Mouse (Mus musculus): ENCODE measurements at regions not wholly inside any gene's neighbourhood (a gene's known extent, or its start where the extent isn't known, plus 50 kb on each side); places are given as distances from the start of the nearest gene placed in this dataset.

DNA sequence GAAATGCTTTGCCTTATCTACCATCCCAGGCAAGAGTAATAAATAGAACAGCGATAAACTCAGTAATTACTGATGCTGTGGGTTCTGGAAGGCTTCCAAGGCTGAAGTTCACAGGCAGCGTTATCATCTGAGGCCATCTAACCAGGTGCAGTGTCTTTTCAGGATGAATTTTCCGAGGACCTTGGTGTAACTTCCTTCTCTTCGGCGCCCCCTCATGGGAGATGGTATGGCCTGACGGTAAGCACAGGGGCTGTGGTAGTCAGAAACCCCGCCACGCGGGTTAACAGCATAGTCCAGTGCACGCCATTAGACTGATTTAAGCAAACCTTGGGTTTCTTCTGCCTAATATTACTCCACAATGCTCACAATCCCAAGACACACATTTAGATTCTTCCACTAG lies 140.5 kb upstream of the Ddx18 start:
- WGBS, result 51% methylated on average over 10 of the region's 10 CpGs
- Histone ChIP-seq H3K27me3 (ENCODE audit: control insufficient read depth, insufficient read depth, low read length) (no peaks in the 10 kb centered on the region), H3K4me1 (ENCODE audit: control insufficient read depth, insufficient read depth) (no peaks in the 10 kb centered on the region), H3K36me3 (replicated peaks; ENCODE audit: control insufficient read depth, insufficient read depth, low read length) (no peaks in the 10 kb centered on the region), H3K9ac (replicated peaks; ENCODE audit: low read depth, low read length) (no peak overlapping the region), H3K27ac (ENCODE audit: low read depth) (no peak overlapping the region), H3K4me2 (ENCODE audit: low read depth, low read length) (no peak overlapping the region), H3K4me3 (ENCODE audit: low read depth, low read length) (no peak overlapping the region), H3K9me3 (replicated peaks; ENCODE audit: control insufficient read depth, low read length) (0 out of 2 replicates have a peak, but pooled peaks cover 1% of the 10 kb centered on the region)
- DNase-seq (ENCODE audit: low spot score) (no peak), ATAC-seq (ENCODE audit: insufficient read depth, low read depth) (no peak)
- TF ChIP-seq EP300 (IDR thresholded peaks at IDR 0.05; ENCODE audit: low read depth) (no peak), CTCF (IDR thresholded peaks at IDR 0.05; ENCODE audit: low read depth) (no peak)

DNA sequence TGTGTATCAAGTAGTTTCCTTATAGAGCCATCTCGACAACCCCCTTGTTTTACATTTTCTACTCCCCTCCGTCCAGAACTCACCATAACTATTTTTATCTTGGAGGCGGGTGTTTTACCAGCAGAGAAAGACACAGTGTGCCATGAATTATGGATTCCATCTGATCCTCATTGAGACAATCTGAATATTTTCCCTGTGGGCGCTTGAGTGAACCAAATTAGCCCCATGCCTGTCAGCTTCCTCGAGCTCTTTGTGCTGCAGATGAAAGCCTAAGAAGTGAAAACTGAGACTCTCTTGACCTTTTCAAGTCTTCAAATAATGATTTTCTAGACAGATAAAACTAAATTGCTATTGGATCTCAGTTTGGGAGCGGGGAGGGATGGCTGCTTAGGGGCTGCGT lies 134.0 kb upstream of the Ddx18 start:
- DNase-seq (ENCODE audit: low spot score), result no peak
- H3K36me3 ChIP-seq (replicated peaks; ENCODE audit: control insufficient read depth, insufficient read depth, low read length), result no peaks in the 10 kb centered on the region
- no peak for ATAC-seq (ENCODE audit: insufficient read depth, low read depth)

GRCm38 (mm10) chr1:121653901-121654300 lies 86.1 kb upstream of the Ddx18 start:
- H3K36me3 ChIP-seq (replicated peaks; ENCODE audit: control insufficient read depth, insufficient read depth, low read length), result no peaks in the 10 kb centered on the region
- DNase-seq (ENCODE audit: low spot score) (no peak), ATAC-seq (ENCODE audit: insufficient read depth, low read depth) (no peak)
- no peak overlapping the region for H3K9ac ChIP-seq (replicated peaks; ENCODE audit: low read depth, low read length)
- no peaks in the 10 kb centered on the region for H3K9me3 ChIP-seq (replicated peaks; ENCODE audit: control insufficient read depth, low read length)
- H3K4me2 ChIP-seq (ENCODE audit: low read depth, low read length), result no peak overlapping the region
- WGBS, result 61% methylated on average over 1 of the region's 1 CpGs
- H3K4me3 ChIP-seq (ENCODE audit: low read depth, low read length), result no peak overlapping the region
- TF ChIP-seq EP300 (IDR thresholded peaks at IDR 0.05; ENCODE audit: low read depth) (no peak), CTCF (IDR thresholded peaks at IDR 0.05; ENCODE audit: low read depth) (no peak)
- H3K27ac ChIP-seq (ENCODE audit: low read depth), result no peak overlapping the region
- H3K4me1 ChIP-seq (ENCODE audit: control insufficient read depth, insufficient read depth), result no peaks in the 10 kb centered on the region
- no peaks in the 10 kb centered on the region for H3K27me3 ChIP-seq (ENCODE audit: control insufficient read depth, insufficient read depth, low read length)

More for the DNA sequence above, 134.0 kb upstream of the Ddx18 start:
- 66% methylated on average over 7 of the region's 7 CpGs for WGBS
- TF ChIP-seq CTCF (IDR thresholded peaks at IDR 0.05; ENCODE audit: low read depth) (no peak), EP300 (IDR thresholded peaks at IDR 0.05; ENCODE audit: low read depth) (no peak)
- H3K9ac ChIP-seq (replicated peaks; ENCODE audit: low read depth, low read length), result no peak overlapping the region
- H3K9me3 ChIP-seq (replicated peaks; ENCODE audit: control insufficient read depth, low read length), result no peaks in the 10 kb centered on the region
- no peaks in the 10 kb centered on the region for H3K4me1 ChIP-seq (ENCODE audit: control insufficient read depth, insufficient read depth)
- H3K27me3 ChIP-seq (ENCODE audit: control insufficient read depth, insufficient read depth, low read length), result no peaks in the 10 kb centered on the region
- H3K4me2 ChIP-seq (ENCODE audit: low read depth, low read length), result no peak overlapping the region
- H3K4me3 ChIP-seq (ENCODE audit: low read depth, low read length), result no peak overlapping the region
- no peak overlapping the region for H3K27ac ChIP-seq (ENCODE audit: low read depth)

DNA sequence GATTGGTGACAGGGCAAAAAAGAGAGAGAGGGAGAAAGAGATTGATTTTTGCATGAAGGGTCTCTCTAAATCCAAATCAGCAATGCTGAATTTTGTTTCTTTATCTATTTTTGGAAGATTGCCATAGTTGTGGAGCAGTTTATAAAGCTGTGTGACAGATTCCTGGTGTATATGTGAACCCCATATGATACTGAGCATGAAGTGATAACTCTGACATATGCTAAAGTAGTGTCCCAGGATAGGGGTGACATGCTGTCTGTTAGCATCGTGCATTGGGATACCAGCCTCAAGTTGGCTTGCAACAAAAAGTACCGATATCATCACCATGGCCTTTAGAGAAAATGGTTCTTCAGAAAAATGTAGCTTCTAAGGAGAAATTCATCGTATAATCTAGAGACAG lies 82.3 kb upstream of the Ddx18 start:
- TF ChIP-seq CTCF (IDR thresholded peaks at IDR 0.05; ENCODE audit: low read depth) (no peak), EP300 (IDR thresholded peaks at IDR 0.05; ENCODE audit: low read depth) (no peak)
- Histone ChIP-seq H3K9me3 (replicated peaks; ENCODE audit: control insufficient read depth, low read length) (0 out of 2 replicates have a peak, but pooled peaks cover 3% of the 10 kb centered on the region), H3K27ac (ENCODE audit: low read depth) (no peak overlapping the region), H3K4me3 (ENCODE audit: low read depth, low read length) (no peak overlapping the region), H3K4me2 (ENCODE audit: low read depth, low read length) (no peak overlapping the region), H3K27me3 (ENCODE audit: control insufficient read depth, insufficient read depth, low read length) (no peaks in the 10 kb centered on the region), H3K9ac (replicated peaks; ENCODE audit: low read depth, low read length) (no peak overlapping the region), H3K36me3 (replicated peaks; ENCODE audit: control insufficient read depth, insufficient read depth, low read length) (no peaks in the 10 kb centered on the region), H3K4me1 (ENCODE audit: control insufficient read depth, insufficient read depth) (no peaks in the 10 kb centered on the region)
- ATAC-seq (ENCODE audit: insufficient read depth, low read depth) (no peak), DNase-seq (ENCODE audit: low spot score) (no peak)
- WGBS, result 81% methylated on average over 3 of the region's 3 CpGs

- TF ChIP-seq CTCF (IDR thresholded peaks at IDR 0.05; ENCODE audit: low read depth), result no peak
- no peak for TF ChIP-seq EP300 (IDR thresholded peaks at IDR 0.05; ENCODE audit: low read depth)
- H3K4me2 ChIP-seq (ENCODE audit: low read depth, low read length), result no peak overlapping the region
- H3K4me1 ChIP-seq (ENCODE audit: control insufficient read depth, insufficient read depth), result no peaks in the 10 kb centered on the region
- no peaks in the 10 kb centered on the region for H3K9me3 ChIP-seq (replicated peaks; ENCODE audit: control insufficient read depth, low read length)
- no peak overlapping the region for H3K27ac ChIP-seq (ENCODE audit: low read depth)
- no peak overlapping the region for H3K4me3 ChIP-seq (ENCODE audit: low read depth, low read length)
- H3K27me3 ChIP-seq (ENCODE audit: control insufficient read depth, insufficient read depth, low read length), result no peaks in the 10 kb centered on the region
- 67% methylated on average over 2 of the region's 2 CpGs for WGBS
- no peak overlapping the region for H3K9ac ChIP-seq (replicated peaks; ENCODE audit: low read depth, low read length)
- no peaks in the 10 kb centered on the region for H3K36me3 ChIP-seq (replicated peaks; ENCODE audit: control insufficient read depth, insufficient read depth, low read length)
- no peak for DNase-seq (ENCODE audit: low spot score)
- no peak for ATAC-seq (ENCODE audit: insufficient read depth, low read depth)
Observed at GRCm38 (mm10) chr1:121631466-121631865, 63.7 kb upstream of the Ddx18 start.

DNA sequence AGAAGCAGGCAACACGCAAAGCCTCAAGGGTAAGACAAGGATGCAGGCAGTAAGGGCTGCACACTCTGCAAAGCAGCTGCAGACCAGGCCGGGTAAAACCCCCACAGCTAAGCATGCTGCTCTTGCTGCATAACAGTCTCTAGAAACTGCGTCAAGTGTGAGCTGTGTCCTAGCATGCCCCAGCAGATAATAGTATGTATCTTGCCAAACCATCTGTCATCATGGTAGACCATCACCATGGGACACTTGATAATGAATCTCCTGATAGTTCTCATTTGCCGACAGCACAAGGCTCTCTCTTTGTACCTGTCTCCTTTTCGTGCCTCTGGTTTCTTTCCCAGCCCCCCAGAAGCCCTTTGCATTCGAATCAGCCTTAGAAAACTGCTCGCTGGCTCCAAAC lies 52.5 kb upstream of the Ddx18 start:
- Histone ChIP-seq H3K4me1 (ENCODE audit: control insufficient read depth, insufficient read depth) (no peaks in the 10 kb centered on the region), H3K4me3 (ENCODE audit: low read depth, low read length) (no peak overlapping the region), H3K9me3 (replicated peaks; ENCODE audit: control insufficient read depth, low read length) (no peaks in the 10 kb centered on the region), H3K27ac (ENCODE audit: low read depth) (no peak overlapping the region), H3K9ac (replicated peaks; ENCODE audit: low read depth, low read length) (no peak overlapping the region), H3K4me2 (ENCODE audit: low read depth, low read length) (no peak overlapping the region), H3K36me3 (replicated peaks; ENCODE audit: control insufficient read depth, insufficient read depth, low read length) (no peaks in the 10 kb centered on the region), H3K27me3 (ENCODE audit: control insufficient read depth, insufficient read depth, low read length) (no peaks in the 10 kb centered on the region)
- no peak for DNase-seq (ENCODE audit: low spot score)
- TF ChIP-seq EP300 (IDR thresholded peaks at IDR 0.05; ENCODE audit: low read depth), result no peak
- no peak for TF ChIP-seq CTCF (IDR thresholded peaks at IDR 0.05; ENCODE audit: low read depth)
- no peak for ATAC-seq (ENCODE audit: insufficient read depth, low read depth)
- 63% methylated on average over 7 of the region's 7 CpGs for WGBS
